Mouse (Mus musculus): ENCODE data around the gene Rnf41.

DNA sequence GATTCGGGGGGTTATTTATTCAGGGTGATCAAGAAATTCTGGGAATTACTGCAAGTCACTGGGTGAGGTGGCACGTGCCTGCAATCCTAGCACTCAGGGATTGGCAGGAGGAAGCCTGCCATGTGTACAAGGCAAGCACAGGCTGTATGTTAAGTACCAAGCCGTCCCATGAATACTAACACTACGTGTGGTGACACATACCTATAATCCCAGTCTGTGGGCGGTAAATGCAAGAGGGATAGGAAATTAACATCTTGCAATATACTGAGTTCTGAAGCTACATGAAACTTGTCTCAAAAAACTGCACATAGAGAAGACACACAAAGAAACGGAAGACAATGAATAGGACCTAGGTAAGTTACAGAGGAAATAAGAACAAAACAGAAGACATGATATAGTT, 39.6 kb downstream of the Rnf41 start:
- no peak for TF ChIP-seq CTCF (IDR thresholded peaks at IDR 0.05; ENCODE audit: extremely low read depth, insufficient read length, insufficient replicate concordance, low read depth, low read length)
- TF ChIP-seq POLR2A (IDR thresholded peaks at IDR 0.05; ENCODE audit: low read depth, low read length): no peak
